Mouse (Mus musculus) mouse embryonic stem cell (cell line): ENCODE measurements around the gene Ano6.

Source experiments
- in situ Hi-C, 2 experiments: fragments of 300-500 bp; cut with MboI; formaldehyde crosslinking; loops; 1 replicate in 1 of 2; 3 replicates in 1 of 2; pipeline ENCODE4 v1.14.3; 2019 to 2020; ENCODE audit warnings: low sequenced_read_pairs in 2 of 2, low pct_unique_long_range_greater_than_20kb in 1 of 2, mixed read lengths in 1 of 2; ENCODE audit not compliant: unreplicated experiment in 1 of 2

Gene Ano6

DNA sequence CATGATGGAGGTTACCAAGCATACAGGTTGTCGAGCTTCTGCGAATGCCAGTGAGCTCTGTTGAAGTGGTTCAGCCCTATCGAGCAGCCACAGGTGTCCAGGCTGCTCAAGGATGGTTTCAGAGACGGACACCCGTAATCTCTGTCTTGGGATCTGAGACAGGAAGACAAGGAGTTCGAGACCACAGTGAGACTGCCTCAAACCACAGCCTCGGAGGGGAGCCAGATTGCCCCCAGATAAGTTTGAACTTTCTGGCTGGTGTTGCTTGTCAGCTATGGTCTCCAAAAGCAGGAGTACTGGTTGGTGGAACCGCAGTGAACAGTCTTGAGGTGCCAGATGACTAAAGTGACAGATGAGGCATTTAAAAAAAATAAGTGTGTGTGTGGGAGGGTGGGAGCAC is 81.8 kb downstream of the Ano6 start:
- in situ Hi-C loops = no loop called here

DNA sequence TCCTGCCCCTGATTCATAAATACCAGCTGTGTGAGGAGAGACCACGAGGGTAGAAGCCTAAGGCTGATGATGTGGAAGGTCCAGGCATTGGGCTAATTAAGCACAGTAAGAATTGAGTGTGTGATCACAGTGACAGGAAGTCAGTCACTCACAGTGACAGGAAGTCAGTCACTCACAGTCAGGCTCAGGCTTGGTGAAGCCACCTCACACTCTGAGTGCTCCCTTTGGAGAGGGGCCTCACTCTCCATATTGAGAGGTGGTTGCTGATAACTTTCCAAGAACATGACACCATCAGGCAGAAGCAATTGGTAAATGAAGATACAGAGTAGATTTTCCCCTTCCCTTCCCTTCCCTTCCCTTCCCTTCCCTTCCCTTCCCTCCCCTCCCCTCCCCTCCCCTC is 82.6 kb downstream of the Ano6 start:
- in situ Hi-C loops = no loop called here

DNA sequence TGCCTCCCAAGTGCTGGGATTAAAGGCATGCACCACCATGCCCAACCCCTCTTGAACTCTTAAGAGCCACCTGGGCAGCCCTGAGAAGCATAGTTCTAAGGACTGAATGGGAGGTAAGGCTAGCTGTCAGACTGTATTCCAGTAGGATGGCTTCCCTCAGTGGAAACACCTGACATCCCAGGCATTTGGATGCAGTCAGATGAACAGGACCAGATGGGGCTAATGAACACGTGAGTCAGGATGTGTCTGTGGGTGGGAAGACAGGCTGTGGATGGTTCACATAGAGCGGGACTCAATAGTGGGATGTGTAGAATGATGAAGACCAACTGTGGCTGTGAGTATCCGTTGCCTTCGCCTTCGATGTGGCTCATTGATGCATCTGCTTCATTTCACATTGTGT is 83.6 kb downstream of the Ano6 start:
- in situ Hi-C loops = no loop called here

- in situ Hi-C loops = no loop called here
These were observed 84.1 kb downstream of the Ano6 start for GRCm38 (mm10) chr15:95874726-95875125.

GRCm38 (mm10) chr15:95875898-95876297 is 85.3 kb downstream of the Ano6 start:
- in situ Hi-C loops = no loop called here

- in situ Hi-C loops = no loop called here
These were observed 90.0 kb downstream of the Ano6 start for GRCm38 (mm10) chr15:95880616-95881151.

DNA sequence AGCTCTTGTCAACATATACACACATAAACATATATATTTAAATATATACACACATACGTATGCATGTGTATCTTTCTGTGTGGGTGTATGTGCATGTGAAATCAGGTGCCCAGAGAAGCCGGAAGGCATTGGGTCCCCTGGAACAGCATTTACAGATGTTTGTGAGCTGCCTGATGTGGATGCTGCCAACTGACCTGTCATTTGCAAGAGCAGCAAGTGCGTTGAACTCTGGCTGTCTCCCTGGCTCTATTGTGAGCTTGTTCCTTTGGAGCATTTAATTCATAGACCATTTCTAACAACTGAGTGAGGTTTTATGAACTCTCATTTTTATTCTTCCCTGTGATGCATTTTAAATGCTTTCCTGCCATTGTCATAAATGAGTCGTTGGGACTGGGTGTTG is 91.8 kb downstream of the Ano6 start:
- in situ Hi-C loops = no loop called here

- in situ Hi-C loops = no loop called here
These were observed 92.9 kb downstream of the Ano6 start for GRCm38 (mm10) chr15:95883559-95883958.

- in situ Hi-C loops = no loop called here
These were observed 94.3 kb downstream of the Ano6 start for GRCm38 (mm10) chr15:95884658-95885620.

- in situ Hi-C loops = no loop called here
These were observed 95.5 kb downstream of the Ano6 start for GRCm38 (mm10) chr15:95885953-95886820.

DNA sequence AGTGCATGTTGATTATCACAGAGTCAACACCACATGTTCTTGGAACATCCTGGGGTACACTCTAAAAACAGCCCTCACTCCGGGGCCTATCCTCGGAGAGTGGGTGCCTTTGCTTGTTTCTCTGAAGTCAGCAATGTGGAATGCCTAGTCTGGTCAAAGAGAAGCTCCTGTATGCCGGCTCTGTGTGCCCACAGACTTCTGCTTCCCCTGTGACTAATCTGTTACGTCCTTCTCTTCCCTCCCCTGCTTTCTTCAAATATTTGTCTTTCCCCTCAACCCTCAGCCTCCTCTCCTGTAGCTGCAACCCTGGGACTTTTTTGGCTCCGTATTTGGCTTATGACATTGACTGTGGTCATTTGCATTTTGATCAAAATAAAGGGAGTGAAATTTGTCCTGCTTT is 96.7 kb downstream of the Ano6 start:
- in situ Hi-C loops = no loop called here

DNA sequence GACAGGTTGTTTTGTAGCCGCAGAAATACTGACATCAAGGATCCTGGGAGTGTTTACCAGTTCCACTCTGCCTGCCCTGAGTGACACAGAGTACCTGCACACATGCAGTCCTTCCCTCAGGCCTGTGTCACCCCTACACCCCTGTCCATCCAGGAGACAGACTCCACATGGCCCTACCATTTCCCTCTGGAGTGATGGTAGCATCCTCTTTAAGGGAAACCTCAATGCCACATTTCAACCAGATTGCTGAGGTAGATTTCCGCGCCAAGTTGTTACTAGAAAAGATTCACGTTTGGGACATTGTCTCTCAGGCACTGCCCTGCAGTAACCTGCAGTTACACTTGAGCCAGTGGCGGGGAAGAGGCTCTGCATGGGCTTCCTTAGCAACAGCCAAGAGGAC is 97.9 kb downstream of the Ano6 start:
- in situ Hi-C loops = no loop called here

- in situ Hi-C loops = no loop called here
These were observed 99.7 kb downstream of the Ano6 start for GRCm38 (mm10) chr15:95890368-95890767.

DNA sequence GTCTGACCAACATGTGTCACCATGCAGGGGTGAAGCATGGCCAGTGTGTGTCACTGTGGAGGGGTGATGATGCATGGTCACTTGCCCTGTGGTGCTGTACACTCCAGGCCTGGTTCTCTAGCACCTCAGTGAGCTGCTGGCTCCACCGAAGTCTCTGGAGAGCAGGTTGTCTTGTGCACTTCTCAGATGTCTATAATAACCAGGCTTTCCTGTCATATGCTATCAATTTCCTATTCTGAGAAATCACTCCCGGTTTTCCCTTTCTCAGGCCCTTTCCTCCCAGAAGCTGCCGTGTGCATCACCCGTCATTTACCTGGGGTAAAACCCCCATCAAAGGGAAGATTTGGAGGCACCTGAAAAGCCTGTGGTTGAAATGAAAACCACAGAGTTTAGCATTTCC is 101.5 kb downstream of the Ano6 start:
- in situ Hi-C loops = no loop called here

DNA sequence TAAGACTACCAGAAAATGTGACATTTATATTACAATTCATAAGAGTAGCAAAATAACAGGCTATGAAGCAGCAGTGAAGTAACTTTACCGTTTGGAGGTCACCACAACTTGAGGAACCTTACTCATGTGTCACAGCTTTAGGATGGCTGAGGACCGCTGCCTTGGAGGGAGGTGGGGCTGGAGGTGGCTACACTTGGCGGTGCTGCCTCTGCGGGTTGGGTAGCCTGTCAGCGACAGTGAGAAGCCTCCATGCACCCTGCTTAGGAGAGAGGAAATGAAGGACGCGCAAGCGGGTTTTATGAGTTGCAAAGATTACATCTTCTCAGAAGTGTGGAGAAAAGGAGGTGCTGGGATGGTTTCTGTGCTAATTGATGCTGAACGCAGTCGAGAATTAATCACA is 102.3 kb downstream of the Ano6 start:
- in situ Hi-C loops = no loop called here

DNA sequence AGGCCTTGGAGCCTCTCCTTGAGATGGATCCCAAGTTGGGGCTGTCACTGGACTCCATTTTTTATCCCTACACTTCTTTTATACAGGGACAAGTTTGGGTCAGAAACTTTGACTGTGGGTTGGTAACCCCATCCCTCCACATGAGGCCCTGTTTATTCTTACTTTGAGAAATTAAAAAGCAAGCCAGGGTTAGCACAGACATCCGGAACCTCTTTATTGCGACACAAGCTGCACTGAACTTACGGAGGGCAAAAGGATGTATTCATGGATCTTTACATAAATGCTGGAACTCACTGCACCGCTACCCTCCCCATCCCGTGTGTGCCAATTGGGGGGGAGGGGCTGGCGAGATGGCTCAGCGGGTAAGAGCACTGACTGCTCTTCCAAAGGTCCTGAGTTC is 105.1 kb downstream of the Ano6 start:
- in situ Hi-C loops = no loop called here

GRCm38 (mm10) chr15:95897653-95898052 is 107.0 kb downstream of the Ano6 start:
- in situ Hi-C loops = no loop called here

GRCm38 (mm10) chr15:95898438-95898837 is 107.8 kb downstream of the Ano6 start:
- in situ Hi-C loops = no loop called here

DNA sequence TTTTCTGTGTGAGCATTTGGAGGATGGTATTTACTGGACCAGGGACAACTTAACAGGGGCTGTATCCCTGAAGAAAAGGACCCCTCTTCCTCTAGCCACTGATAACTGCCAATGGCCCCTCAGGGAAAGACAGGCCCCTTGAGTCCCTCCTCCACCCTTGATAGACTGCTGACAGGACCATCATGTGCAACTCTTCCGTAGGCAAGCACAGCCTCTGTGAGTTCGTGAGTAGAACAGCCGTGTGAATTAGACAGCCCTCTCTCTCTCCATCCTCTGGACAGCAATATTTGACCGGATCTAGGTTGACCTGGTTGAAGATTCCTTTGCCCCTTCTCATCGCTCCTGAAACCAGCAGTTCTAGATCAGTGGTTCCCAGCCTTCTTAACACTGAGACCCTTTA is 111.8 kb downstream of the Ano6 start:
- in situ Hi-C loops = no loop called here
